Mouse (Mus musculus): ENCODE measurements around the gene Vmn2r14. TPM values are rescaled to one million over a fixed set of nuclear protein-coding genes. Genes with fewer than 3 reads are reported as not detected.
"Not testable (repeated sequence)": the region's sequence is repeated elsewhere in the genome, so short reads cannot be mapped to it uniquely, and the experiment has no call there.

Gene Vmn2r14
- total RNA-seq (2017): not detected in 2 replicates

DNA sequence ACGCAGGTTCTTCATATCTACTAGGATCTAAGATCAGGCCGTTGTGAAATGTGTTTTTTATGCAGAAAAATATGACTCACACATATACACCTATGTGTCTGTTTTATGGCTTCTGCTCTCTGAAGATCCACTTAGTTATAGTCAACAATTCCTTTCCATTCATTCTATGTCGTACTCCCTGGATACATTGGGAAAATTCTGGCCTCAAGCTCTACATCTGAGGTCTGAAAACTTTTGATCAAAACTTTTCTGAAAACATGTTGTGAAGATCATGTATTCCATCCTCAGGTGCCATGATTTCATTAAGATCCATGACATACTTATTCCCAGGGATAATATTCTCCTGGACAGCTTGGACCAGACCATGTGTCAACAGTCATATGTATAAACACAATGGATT lies at the start of gene Vmn2r14:
Gene Vmn2r14, minus strand, starts transcription at position 101 of the 400 bp plus-strand sequence.
- ATAC-seq (replicated peaks; ENCODE audit: low read depth, poor library complexity, severe bottlenecking): no peak

DNA sequence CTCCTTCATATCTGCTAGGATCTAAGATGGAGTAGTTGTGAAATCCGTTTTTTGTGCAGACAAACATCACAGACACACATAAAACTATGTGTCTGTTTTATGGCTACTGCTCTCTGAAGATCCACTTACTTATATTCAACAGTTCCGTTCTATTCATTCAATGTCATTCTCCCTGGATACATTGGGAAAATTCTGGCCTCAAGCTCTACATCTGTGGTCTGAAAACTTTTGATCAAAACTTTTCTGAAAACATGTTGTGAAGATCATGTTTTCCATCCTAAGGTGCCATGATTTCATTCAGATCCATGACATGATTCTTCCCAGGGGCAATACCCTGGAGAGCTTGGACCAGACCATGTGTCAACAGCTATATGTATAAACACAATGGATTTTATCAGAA lies 32.4 kb downstream of the Vmn2r14 start, which contains the start of gene Vmn2r13:
Gene Vmn2r13, minus strand, starts transcription at position 101 of the 400 bp plus-strand sequence.
- not testable (repeated sequence) for ATAC-seq (replicated peaks; ENCODE audit: low read depth, poor library complexity, severe bottlenecking)

DNA sequence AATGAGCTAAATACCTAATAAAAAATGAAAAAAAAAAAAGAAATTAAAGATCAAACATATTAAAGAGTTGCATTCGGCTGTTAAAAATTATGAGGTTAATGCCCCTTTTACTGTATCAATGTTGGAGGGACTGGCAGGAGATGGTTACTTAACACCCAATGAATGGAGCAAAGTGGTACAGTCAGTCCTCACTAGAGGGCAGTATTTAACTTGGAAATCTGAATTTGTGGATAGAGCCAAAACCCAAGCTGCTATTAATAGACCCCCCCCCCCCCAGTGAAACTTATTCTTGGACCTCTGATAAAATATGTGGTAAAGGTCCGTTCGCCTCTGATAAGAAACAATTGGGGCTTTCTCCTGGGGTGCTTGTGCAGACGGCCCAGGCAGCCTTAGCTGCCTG lies 57.7 kb downstream of the Vmn2r14 start:
- not testable (repeated sequence) for ATAC-seq (replicated peaks; ENCODE audit: low read depth, poor library complexity, severe bottlenecking)

Other genes starting within 250 kb of the Vmn2r14 start
- gene Vmn2r10, start 218.2 kb downstream of the Vmn2r14 start, total RNA-seq (2017): not detected in 2 replicates
- gene Vmn2r11, start 165.1 kb downstream of the Vmn2r14 start, total RNA-seq (2017): not detected in 2 replicates
- gene Vmn2r12, start 126.8 kb downstream of the Vmn2r14 start, total RNA-seq (2017): not detected in 2 replicates
- gene Vmn2r13, start 32.5 kb downstream of the Vmn2r14 start, total RNA-seq (2017): not detected in 2 replicates
- not detected in 2 replicates for gene Vmn2r15, start 72.9 kb upstream of the Vmn2r14 start, total RNA-seq (2017)
- not detected in 2 replicates for gene Vmn2r16, start 105.5 kb upstream of the Vmn2r14 start, total RNA-seq (2017)
- not detected in 2 replicates for gene Vmn2r17, start 195.0 kb upstream of the Vmn2r14 start, total RNA-seq (2017)